Mouse (Mus musculus) cerebellum, adult 9-11 months (tissue): Measurements from ENCODE around the gene Zfp770.
A peak's percentile ranks its signal among the peaks of the same experiment; 100 is the strongest.
"Not testable (repeated sequence)": the region's sequence is repeated elsewhere in the genome, so short reads cannot be mapped to it uniquely, and the experiment has no call there.

Experiments used
- DNase-seq: peaks from one replicate; pipeline ENCODE4 v3.0.0; 2022

The Zfp770 gene

DNA sequence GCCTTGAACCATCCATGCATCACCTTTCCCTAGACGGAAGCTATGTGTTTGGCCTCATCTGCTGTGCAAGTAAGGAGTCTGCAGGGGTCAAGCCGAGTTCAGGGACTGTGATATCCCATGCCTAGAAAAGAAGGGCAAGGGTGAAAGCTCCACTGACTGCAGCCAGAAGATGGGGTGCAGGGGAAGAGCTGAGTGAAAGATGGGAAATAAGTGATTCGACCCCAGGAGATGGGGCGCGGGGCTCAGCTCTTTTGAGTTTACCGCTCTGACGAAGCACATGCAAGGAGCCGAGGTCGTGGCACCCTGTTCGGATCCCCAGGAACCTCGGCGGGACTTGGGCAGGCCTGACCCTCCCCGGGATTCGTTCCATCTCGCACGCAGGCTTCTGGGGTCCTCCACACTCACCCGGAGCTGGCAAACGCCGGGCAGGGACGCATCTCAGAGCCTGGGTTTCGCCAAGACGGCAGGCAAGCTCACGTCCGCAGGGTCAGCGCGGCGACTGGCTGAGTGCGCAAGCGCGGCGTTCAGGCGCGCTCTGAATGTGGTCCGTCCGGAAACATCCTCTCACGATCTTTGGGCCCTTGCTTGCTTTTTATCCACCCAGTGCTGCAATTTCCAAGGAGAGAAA, at the start of gene Zfp770:
Gene Zfp770, minus strand, starts transcription at position 538 of the 628 bp plus-strand sequence.
- peak; percentile 81 for DNase-seq

DNA sequence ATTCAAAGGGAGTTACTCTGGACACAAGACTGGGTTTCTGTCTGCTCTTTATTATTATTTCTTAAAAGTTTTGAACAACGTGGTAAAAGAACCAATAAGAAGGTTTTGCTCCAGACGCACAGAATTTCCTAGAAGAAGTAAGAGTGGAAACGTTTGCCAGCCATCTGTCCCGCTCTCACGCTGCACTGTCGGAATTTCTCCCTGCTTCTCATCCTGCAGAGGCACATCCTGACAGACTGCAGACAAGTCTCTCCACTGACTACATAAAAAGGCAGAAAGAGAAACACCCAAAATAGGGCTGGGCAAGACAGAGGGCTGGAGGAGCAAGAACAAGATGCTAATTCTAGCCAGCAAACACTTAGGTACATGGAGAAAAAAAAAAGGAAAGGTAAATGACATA, 48.2 kb upstream of the Zfp770 start:
- no peak for DNase-seq

DNA sequence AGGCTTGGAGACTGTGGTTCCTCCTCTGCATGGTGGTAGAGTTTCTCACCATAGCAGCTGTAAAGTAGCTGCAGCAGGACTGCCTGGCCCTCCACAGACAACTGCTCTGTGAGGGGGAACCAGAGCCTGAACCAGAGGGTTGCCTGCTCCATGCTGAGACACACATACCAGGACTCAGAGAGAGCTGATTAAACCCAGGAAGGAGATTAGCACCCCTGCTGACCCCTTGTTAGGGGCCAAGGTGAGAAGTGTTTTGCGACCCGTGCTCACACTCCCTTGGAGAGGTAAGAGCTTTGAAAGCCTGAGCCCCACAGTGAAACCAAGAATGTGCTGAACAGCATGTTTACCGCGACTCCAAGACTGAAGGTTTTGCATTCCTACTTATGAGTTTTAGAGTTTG, 36.4 kb upstream of the Zfp770 start:
- no peak for DNase-seq

DNA sequence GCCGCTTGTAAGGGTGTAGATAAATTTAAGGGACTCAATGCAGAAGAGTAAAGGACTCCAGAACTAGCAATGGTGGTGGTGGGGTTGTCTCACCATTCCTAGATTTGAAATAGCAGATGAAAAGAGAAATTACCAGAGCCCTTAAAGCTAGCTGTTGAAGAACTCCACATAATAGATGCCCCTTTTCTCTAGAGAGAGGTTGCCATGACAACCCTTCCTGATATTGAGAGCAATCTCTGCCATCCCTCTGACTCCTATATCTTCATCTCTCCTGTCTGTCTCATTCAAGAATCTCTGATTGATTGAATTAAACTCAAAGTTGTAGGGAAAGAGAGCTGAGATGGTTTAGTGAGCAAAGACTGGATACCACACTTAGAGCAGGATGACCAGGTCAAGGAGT, 35.3 kb upstream of the Zfp770 start:
- no peak for DNase-seq

DNA sequence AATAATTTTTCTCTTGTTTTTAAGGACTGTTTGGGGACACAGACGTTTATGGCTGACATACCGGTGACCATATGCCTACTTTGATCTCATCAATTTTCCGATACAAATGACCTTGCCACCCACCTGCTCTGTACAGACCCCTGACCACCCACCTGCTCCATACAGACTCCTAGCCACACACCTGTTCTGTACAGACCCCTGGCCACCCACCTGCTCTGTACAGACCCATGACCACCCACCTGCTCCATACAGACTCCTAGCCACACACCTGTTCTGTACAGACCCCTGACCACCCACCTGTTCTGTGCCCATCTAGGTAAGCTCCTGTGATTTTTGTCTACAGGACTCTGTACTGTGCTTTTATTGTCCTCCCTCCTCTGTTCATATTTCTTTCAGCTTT, 34.3 kb upstream of the Zfp770 start:
- DNase-seq = no peak

DNA sequence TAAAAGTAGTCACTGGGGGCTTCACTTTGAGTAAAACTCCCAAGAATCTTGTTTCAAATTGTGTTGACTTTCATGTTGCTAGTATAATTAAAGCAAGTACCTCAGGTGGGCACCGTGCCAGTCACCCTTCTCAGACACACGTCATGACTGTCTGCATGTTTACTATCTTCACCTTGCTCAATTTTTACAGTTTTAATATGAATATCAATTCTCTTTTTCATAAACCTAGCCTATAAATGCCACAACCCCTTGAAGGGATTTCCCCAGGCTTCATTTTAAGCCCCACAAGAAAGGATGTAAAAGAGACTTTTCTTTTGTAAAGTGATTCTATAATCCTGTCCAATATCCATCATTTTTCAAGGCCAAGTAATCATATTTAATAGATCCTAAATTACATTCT, 30.0 kb upstream of the Zfp770 start:
- no peak for DNase-seq

DNA sequence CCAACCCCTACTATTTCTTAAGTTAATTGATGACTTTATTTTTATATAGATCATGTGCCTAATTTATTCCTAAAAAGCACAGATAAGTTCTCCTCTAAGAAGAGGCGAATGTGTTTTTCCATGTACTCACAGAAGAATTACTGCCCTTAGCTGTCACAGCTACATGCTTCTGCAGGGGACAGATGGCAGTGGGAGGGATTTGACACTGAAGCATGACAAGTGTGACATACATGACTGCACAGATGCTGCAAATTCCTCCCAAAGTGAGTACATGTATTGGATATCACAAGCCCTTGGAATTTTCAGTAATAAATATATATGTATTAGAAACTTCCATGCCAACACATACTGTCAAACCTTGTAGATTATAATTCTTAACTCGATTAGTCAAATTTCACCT, 27.4 kb upstream of the Zfp770 start:
- no peak for DNase-seq

DNA sequence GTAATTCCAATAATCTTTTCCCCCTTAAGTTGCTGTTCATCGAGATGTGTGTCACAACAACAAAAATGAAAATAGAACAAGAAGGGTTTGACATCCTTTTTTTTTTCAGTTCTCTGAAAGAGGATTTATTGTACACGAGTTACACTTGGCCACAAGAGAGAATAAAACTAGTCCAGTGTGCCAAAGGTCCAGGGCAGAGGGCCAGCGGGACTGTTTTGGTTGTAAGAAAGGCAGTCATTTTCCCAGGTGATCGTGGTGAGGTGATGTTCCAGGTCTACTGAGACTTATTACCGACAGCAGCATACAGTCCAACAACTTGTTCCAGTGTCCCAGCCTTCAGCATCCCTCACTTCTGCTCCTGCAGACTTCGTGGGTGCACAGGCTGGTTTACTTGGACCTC, 3.8 kb upstream of the Zfp770 start:
- no peak for DNase-seq

DNA sequence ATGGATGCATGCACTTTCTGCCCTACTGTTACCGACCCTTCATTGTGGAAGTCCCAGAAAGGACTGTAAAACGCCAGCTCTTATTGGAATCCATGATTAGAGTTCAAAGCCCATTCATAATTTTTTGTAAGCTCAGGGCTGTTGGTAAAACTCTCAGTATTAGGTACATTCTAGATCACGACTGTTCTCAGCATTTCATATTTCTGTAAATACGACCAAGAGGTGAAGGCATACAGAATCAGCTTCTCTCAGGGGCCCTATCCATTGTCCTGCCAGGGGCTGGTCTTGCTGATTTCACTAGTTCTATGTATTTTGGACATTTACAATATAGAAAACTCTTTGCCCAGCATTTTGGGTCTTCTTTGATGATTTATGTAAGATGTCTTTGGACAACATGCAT, 305 bp upstream of the Zfp770 start:
- no peak for DNase-seq

DNA sequence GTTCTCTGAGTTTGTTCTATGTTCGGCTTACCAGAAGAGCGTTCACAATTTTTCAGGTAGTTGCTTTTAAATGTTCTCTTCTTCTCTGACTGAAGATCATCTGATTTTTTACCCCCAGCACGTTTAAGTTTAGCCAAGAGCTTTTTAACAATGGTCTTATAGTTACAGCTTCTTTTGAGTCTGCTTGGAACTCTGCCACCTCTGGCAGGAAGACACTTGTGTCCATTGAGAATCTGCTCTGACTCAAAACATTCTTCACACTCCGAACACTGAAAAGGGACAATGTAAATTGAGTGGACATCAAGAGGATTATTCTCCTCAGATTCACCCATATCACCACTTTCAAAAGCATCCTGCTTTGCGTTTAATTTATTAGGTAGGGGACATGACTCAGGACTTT, 4.8 kb downstream of the Zfp770 start:
- DNase-seq = no peak

DNA sequence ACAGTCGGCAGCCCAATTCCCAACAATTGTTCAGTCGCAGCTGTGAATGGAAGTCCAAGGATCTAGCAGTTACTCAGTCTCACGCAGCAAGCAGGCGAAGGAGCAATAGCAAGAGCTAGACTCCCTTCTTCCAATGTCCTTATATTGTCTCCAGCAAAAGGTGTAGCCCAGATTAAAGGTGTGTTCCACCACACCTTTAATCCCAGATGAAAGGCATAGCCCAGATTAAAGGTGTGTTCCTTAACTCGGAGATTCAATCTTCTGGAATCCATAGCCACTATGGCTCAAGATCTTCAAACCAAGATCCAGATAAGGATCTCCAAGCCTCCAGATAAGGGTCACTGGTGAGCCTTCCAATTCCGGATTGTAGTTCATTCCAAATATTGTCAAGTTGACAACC, 14.3 kb downstream of the Zfp770 start, which contains the start of gene Aqr:
Gene Aqr, minus strand, starts transcription at position 101 of the 400 bp plus-strand sequence.
- not testable (repeated sequence) for DNase-seq

DNA sequence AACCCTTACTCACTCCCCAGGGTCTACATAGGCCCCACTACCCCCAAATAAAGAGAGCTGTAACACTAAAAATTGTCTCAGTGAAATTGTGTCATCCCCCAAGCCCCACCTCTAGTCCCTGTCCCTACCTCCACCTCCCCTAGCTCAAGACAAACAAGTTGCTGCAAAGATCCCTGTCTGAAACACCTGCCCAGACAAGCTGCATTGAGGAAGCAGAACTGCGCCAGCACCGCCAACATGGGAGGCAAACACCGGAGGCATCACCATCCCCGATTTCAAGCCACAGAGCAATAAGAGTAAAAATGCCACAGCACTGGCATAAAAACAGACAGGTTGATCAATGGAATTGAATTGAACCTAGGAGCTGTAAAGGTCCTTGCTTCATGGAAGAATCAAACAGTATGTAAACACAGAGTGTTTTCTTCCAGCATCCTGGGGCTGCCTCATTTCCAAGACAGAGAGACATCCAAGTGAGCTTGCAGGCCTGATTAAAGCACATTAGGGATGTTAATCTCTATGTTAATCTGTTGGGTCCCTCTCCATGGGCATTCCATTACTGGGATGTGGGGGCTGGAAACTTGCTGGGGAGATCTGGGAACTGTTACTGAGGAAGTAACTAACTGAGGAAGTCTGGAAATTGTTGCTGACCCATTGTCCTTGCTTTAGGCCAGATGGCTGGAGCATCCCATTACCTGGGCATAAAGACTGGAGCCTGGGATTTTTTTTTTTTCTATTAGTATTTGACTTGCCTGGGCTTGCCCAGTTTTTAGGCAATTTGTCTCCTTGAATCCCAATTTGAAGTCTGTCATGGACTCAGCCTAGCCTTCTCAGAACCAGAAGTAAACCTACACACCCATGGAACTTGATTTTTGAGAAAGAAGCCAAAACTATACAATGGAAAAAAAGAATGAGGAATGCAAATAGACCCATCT, 23.2 kb downstream of the Zfp770 start:
- no peak for DNase-seq

DNA sequence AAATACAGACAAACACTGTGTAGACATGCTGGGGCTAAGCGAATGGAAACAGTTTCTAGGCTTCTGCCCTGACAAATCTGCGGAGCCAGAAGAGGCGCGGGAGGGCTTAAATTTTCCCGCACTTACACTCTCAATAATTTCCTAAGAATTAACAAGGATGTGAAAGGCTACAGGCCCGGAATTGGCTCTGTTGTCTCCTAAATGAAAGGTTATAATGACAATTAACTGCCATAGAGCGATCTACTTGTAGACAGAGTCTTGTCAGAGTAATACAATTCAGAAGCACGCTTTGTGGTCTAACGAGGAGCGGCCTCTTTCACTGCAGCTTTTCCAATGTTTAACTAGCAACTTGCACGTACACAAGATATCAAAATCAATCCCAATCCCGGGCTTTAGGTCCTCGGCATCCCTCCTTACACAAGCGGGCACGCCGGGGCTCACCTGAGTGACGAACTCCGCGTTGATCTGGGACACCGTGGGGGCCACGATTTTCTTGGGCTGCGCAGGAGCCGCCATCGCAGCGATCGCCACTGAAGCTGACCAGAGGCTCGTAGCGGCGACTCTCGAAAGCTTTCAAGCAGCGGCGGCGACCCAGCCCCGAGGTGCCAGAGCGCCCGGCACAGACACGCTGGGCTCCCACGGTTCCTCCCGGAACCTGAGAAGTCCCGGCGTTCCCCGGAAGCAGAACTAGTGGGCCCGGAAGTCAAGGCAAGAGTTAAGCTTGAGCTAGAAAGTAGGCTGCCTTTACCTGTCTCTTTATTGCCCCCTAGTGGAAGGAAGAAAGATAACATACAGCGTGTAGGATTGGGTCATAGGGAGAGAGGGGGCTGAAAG, 26.4 kb downstream of the Zfp770 start:
- DNase-seq = peak; percentile 88

DNA sequence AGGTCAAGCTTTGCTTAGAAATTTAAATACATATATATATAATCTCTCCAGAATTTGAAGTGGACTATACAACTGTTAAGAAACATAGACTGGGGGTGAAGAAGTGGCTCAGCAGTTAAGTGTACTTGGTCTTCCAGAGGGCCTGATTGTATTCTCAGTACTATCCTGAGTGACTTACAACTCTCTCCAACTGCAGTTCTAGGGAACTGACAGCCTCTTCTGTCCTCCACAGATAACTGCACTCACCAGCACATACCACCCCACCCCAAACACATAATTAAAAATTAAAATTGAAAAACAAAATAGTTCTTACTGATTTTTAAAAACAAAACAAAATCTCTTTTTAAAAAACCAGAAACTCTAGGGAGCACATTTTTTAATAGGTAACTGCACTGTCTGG, 28.0 kb downstream of the Zfp770 start:
- DNase-seq = no peak

DNA sequence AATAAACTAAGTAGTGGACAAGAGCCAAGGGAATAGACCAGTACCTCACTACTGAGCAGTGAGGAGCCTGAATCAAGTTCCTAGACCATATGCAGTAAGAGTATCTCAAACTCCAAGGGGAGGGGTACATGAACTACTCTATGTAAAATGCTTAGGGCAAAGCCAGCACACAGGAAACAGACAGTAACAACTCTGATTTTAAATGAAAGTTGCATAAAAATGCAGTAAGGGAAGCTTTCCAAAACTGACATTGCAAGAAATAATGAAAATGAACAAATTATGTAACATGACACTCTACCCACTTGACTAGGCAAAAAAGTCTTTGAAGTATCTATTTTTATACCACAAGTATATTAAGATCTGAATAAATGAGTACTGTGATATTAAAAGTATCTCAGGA, 33.4 kb downstream of the Zfp770 start:
- DNase-seq = no peak

DNA sequence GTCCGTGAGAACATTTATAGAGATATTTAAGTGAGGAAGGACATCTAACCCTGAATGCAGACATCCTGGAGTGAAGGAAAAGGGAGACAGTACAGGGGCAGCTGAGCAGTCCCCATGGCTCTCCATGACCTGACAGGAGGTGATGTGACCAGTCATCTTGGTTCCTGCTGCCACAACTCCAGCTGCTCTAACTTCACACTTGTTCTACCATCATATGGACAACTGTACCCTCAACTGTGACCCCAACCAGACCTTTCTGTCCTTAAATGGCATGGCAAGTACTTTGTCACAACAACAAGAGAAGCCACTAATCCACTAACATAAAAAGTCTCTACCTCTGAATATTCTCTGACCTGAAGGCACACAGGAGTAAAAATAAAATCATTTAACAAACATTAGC, 39.3 kb downstream of the Zfp770 start:
- DNase-seq = no peak

DNA sequence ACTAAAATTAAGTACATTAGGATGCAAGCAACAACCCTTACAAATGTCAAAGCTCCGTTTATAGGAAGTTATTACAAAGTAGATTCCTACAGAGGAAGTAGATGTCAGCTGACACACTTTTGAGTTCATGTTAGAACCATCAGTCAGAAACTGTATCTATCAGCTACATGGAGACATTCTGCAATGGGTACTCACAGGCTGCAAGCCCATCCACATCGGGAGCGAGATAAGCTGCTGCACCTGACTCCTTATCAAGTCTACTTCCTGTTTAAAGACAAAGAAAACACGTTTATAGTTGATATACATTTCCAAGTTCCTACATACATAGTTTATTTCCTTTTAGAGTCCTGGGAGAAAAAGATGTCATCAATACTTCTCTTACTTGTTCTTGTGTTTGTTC, 43.9 kb downstream of the Zfp770 start:
- no peak for DNase-seq

DNA sequence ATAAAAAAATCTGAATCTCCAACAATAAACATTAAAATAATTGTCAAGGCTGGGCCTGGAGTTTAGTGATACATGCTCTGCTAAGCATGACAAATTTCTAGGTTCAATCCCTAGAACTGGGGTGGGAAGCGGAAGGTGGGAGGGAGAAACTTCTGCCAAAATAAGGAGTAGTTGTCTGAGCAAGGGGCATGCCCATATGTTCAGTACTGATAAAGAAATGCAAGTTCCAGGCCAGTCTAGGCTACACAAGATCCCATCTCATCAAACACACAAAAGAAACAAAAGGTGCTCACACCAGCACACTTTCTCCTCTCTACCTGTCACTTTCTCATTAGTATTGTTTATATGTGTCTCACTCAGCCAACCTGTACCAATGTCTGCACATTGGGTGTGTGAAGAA, 44.6 kb downstream of the Zfp770 start:
- no peak for DNase-seq

DNA sequence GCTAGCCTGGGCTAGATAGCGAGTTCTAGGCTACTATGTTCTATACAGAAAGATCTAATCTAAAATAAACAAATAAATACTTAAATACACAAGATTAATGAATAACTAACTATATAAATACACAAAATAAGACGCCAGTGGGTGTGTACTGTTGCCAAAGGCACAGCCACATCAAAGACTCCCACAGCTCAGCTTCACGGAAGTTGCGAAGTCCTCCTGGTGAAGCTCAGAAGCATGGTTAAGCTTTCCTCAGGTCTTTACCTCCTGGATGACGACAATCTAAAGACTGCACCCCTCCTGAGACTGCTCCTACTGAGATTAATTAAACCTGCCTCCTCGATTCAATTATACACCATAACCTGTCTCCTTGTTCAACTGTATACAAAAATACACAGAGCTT, 48.0 kb downstream of the Zfp770 start:
- DNase-seq = no peak

DNA sequence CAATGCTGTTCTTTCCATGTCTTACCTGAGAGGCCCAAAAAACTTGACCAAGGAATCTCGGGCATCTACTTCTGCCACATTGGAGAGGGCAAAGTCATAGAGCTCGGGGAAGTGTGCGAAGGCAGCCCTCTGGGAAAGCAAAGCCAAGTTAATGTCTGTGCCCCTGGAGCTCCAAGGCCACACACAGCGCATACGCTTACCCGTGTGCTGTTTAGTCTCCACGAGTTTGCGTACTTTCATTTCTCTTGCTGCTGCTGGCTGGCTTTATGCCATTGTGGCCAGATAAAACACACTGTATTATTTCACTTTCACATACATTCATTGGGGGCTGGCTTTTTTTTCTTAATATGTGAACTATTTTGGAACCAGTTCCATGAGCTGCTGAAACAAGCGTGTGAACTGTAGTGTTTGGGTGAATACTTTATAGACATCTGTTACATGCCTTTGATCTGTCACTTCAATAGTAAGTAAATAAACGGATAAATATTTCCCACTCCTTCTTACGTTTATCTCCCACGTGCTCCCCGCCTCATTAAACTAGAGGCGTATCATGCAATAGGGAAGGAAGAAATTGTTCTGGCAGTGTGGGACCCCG, 54.3 kb downstream of the Zfp770 start:
- DNase-seq = no peak

DNA sequence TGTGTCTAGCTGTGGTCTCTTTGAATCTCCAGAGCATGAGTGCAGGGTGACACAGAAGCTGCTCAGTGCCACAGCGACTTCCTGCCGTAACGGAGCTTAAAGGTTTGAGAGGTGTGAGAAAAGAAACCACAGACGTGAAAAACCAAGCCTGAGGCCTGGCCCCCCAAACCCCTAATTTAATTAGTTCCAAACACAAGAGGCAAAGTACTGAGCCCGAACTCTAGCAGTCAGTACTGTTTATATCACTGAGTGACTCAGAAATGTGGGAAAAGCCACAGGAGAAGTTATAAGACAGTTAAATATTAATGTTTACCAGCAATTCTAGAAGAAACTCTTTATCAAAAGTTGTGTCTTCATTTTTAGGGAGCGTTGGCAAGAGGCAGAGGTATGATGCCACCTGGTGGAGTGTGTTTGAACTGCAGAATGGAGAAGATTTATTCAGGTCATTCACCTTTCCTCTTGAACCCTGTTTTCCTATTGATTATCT, 55.9 kb downstream of the Zfp770 start:
- no peak for DNase-seq

DNA sequence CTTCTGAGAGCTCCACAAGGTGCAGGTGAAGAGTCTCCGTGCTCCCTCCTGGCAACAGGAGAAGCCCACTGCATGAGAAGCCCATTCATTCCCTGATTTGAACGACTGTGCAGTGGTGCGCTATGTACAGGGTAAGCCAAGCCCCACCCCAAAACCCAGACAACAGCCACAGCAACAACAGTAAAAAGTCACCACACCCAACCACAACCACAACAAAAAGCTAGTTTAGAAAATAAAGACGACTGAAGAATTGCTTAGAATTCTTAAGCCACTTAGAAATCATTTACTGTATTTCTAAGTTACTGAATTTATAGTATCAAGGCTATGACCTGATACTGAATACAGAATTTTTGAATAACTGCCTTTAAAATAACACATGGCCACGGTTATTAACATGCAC, 56.4 kb downstream of the Zfp770 start:
- DNase-seq = no peak

DNA sequence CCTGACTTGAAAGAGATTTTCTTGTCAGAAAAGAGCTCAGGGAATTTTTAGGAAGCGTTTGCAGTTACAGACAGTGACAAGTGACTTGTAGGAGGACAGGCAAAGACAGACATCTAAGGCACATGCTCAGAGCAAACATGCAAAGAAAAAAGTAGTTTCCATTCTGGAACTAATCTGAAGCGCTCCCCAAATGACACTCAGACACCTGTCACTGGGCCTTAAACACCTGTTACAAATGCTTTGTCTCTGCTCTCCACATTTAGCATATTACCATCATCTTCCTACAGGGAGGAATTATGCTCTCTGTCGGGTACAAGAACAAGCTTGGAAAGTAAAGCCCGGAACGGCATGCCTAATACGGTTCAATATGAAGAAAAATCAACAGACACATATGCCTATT, 57.4 kb downstream of the Zfp770 start:
- no peak for DNase-seq
